Mouse (Mus musculus) layer of hippocampus, adult 8-10 months (tissue): ENCODE results near the gene Ptpn13. TPM values are rescaled to one million over a fixed set of nuclear protein-coding genes. Genes with fewer than 3 reads are reported as not detected.

Experiments
- DNase-seq, 2 experiments: peaks; one replicate each; pipeline ENCODE4 v3.0.0; 2022; ENCODE audit warnings: low spot score in 2 of 2
- total RNA-seq, 4 experiments: library from RNA; stranded (reverse); gene quantifications; 2 replicates each; pipeline ENCODE4 v1.2.4; 2022

Gene Ptpn13
- total RNA-seq, 4 experiments from 2014 or later: 11.7 to 14.1 (median 12.9) TPM

DNA sequence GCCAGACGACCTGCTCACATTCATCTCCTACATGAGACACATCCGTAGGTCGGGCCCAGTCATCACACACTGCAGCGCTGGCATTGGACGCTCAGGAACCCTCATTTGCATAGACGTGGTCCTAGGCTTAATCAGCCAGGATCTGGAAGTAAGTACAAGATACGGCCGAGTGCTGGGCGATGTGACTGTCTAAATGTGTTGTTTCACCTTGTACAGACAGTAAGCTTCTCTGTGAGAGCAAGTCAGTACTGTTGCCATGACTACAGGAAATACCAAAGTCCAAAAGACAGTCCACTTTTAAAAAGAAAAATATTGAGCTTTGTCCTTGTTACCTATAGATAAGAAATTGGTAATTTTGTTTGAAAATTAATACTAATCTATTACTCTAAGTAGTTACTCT is 168.6 kb downstream of the Ptpn13 start:
- no peak for DNase-seq

DNA sequence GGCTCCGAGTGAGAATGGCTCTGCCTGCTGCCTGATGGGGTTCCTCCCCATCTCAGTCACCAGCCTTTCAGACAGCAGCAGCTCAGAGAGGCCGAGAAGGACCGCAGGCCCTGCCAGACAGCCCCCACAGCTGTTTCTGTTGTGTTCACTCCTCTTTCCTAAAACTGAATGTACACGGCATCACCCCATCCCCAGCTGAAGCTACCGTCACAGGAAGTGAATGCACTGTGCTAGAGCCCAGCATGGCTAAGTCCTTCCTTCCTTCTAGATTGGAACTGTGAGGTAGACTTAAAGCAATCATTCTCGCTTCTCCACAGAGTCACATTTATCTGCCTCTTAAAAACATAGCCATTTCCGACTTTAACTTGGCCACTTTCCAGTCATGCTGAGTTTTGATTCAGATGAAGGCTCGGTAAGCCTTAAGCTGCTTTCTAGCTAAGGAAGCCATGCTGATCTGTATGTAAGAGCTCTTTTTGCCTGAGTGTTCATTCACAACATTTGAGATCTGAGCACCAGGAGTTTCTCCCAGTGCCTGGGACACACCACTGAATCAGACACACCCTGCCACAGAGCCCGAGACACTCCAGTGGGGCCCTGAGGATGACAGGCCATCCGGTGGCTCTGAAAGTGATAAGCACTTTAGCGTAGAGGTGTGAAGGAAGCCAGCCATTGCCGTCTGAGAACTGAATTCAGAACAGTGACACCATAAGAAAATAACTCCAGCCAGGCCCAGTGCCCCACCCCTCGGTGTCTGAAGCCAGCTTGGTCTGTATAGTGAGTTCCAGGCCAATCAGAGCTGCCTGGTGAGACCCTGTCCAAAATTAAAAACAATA is 170.6 kb downstream of the Ptpn13 start:
- DNase-seq: no peak

DNA sequence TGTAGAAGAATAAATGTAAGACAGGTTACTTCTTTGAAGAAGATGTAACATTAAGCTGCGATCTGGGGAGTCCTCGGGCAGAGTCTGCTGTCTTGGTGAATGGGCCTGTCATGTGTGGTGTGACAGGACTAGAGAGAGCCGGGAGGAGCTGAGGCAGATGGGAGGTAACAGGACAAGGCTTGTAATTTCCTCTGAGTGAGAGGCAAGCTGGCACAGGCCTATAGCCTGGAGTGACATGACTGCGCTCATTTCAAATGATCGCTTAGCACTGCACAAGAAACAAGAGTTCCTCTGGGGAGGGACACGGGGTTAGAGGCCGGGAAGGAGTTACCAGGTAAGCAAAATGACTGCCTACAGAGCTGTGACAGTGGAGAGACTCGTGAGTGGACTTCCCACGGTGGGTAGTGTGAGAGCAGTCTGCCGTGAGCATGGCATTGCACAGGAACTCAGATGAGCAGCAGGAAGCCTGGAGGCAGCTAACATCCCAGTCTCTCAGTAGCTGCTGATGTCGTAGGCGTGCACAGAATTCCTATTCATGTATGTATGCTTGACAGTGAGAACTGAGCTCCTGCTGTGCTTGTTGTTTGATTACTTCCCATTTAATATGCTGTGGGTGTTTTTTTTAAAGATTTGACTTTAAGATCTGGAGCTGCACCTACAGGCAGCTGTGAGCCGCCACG is 171.6 kb downstream of the Ptpn13 start:
- no peak for DNase-seq

DNA sequence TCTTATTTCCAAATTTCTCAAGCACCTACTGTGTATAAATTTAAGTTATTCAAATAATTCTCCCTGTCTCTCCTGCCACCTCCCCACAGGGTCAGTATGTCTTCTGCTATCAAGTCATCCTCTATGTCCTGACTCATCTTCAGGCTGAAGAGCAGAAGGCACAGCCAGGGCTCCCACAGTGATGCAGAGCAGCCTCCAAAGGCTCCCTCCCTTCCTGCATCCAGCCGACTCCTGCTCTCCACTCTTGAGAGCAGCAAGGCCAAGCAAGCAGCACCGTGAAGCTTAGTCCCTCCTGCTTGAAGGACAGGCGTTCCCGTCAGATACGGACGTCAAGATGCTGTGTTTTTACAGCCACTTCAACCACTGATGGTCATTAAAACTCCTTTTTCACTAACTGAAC is 172.6 kb downstream of the Ptpn13 start:
- DNase-seq: no peak

DNA sequence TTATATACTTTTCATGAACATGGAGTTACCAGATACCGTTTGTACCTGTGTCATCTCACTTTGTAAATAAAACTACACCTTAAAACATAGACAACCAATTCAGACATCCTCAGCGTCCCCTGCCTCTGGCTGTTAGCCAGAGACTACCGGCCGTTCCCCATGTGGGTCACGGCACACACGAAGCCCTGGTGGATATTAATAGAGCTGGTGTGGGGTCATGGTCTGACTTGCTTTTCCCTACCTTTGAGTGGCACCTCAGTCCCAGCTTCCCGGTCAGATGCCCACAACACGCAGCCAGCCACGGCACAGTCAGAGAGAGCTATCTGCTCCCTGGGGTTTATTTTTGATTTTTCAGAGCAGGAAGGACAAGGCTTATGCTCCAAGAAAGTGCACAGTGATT is 173.3 kb downstream of the Ptpn13 start:
- no peak for DNase-seq

DNA sequence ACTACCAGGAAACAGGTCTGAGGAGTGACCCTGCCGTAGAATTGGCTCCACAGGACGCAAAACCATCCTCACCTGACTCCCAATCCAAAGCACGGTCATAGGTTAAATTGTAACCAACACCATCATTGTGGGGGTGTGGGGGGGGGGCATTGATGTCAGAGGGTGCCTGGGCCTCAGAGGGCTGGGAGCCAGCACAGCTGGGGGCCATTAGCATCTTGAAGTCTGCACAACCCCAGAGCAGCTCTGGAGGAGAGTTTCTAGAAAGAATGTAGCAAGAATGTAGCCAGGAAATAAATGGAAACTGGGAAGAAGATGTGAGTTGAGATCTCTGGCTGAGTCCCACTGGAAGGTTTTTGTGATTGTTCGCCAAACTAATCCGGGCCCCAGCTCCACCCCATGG is 173.9 kb downstream of the Ptpn13 start:
- no peak for DNase-seq

DNA sequence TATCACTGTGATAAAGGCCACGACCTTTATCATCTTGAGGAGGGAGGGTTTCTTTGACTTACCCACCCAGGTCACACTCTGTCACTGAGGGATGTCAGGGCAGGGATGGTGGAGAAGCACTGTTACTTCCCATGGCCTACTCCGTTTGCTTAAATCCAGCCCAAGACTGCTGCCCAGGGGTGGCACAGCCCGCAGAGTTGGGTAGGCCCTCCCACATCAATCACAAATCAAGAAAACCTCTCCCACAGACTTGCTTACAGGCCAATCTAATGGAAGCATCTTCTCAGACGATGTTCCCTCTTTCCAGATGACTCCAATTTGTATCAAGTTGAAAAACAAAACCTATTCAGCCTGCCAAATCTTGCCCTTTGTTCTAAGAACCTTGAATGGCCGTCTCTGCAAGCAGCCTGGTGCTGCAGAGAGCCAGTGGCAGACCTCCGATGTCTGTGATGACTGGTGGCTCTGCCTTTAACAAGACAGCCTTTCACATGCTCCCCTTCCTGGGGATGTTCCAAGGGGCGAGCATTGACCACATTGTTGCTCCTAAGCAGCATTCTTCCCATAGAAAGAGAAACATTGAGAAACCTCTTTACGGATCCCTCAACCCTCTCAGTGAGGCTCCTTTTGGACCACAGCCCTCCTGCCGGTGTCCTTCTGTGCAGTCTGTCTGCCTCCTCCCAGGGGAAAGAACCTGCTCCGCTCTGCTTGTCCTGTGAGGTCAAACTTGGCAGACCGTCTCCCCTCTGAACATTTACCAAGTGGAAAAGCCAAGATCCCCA is 178.3 kb downstream of the Ptpn13 start:
- no peak for DNase-seq

DNA sequence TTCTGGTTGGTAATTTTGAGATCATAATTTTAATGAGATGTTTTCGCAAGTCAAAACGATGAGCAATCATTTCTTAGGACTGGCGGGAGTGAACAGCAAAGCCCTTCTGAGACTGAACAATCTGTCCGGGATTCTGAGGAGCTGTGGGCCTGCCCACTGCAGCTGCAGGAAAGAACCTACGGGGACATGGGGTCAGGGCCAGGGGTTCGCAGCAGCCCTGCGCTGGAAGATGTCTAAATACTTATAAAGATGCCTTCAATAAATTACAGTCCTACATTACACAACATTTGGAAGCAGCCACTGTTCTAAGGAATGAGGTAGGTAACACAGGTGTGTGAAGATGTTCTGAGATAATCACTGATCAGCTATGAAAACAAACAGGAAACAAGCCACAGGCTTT is 180.7 kb downstream of the Ptpn13 start:
- DNase-seq: no peak

DNA sequence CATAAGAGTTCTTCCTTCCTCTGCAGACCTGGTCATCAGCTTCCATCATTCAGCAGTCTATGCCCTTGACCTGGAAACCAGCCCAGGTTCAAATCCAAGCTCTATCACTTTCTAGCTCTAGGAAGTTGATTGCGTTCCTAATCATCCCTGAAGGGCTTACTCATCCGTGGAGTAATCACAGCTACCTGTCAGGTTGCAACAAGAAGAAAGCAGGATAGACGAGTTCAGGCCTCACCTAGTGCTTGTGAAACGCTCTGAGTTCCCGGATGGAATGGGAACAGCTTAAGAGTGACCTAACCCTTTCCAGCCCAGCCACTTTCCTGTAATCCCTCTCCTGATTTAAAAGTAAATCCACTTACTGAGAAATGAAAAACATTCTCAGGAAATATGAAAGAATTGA is 185.2 kb downstream of the Ptpn13 start:
- no peak for DNase-seq

DNA sequence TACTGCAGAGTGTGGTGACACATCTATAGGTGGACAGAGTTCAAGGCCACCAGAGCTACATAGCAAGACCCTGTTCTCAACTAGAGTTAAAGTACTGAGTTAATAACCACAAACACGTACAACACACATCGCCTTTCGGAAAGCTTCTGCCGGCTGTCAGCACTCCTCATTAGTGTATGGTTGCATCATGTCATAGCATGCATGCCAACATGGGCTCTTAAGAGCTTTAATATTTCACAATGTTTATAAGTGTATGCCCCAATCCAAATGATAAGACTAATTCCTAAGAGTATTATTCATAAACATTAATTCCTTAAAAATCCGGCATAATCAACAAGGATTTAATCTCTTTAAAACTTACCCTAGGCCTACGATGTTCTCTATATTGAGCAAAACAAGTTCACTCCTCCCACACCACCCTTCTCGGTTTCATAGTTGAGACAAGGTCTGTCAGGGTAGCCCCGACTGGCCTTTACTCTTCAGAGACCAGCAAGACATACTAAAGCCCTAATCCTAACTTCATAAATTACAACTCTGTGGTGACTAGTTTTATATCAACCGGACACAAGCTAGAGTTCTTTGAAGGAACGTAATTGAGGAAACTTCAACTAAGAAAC is 186.0 kb downstream of the Ptpn13 start:
- no peak for DNase-seq

DNA sequence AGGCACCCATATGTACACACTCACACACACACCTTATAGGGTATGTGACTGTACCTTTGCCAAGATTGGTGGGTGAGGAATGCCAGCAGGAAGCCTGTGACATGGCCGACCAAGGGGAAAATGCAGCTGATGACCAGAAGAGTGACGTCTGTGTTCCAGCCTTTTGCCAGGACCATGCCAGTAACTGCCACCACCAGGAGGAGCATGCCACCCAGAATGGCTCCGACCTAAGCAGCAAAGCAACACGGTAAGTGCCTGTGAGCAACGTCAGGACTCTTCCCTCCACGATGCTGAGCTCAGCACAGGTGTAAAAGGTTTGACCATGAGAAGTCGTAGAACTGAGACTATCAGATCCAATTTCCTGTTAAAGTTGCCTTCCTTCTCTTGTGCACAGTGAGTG is 187.3 kb downstream of the Ptpn13 start:
- no peak for DNase-seq

DNA sequence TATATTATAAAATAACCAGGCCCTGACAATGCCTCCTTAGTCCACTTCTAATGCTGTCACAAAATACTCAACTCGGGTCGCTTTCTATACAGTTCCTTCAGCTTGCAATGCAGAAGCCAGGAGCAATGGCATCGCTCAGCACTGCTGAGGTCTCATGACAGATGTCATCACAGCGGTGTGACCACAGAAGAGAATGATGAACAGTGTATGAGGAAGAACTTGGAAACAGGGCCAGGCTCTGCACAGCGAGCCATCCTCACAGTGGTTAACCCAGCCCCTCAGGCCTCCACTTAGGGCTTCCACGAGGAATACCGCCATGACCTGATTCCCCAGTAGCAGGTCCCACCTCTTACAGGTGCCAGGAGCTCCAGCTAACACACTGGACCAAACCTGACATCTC is 189.4 kb downstream of the Ptpn13 start:
- DNase-seq: no peak

DNA sequence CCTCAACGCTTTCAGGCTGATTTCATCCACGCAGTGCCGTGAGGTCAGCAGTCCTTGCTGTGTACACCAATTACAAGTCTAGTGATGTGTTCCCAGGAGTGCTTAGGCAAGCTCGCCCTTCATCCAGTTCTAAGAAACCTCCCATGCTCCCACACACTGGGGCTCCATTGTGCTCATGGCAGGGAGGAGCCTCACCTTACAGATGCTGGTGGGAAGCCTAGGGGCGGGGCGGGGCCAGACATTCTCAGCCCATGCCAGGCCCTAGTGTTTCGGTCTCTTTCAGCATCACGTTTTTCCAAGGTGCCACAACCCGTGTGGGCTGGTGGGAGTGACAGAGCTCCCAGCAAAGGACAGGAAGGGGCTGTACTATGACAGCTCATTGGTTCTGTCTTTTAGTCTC is 192.2 kb downstream of the Ptpn13 start:
- DNase-seq: no peak

DNA sequence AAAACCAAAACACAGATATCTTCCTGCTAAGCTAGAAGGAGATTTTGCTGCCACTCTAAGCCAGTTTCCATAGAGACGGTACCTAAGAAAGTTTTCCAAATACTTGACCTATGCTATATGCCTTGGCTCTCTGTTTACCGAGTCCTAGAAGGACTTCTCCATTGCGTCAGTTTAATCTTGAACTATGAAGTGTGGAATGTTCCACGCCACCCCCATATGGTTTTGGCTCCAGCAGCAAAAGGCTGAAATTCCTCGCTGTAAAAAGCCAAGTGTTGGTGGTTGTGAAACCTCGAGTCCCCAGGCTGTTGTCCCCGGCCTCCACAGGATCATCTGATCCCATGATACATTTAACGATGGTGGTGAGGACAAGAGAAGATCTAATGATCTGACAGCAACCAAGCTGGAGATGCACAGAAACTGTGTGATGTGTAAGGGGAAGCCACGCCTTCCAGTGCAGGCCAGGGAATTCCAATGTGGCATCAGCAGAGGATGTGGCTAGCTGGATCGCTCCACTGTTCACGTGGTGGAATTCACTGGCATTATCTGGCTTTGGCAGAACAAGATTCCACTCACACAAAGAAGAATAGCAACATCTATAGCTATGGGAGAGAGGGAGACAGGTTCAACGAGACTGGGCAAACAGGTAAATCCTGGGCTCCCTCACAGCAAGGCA is 195.4 kb downstream of the Ptpn13 start:
- DNase-seq: no peak

DNA sequence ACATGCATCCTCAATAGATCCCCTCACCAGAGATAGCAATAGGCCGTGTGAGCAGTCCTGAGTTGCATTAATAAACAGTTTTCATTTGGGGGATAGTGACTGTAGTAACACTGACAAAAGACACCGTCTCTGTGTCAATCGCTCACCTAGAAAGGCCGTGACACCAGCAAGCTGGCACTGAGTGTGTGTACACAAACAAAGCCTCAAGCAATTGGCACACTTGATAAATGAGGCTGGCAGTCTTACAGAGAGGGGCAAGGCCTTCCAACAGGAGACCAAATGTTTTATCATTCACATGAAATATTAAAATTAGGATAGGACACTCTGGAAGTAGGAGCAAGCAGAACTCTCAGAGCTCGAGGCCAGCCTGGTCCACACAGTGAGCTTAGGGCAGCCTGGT is 197.3 kb downstream of the Ptpn13 start:
- no peak for DNase-seq

DNA sequence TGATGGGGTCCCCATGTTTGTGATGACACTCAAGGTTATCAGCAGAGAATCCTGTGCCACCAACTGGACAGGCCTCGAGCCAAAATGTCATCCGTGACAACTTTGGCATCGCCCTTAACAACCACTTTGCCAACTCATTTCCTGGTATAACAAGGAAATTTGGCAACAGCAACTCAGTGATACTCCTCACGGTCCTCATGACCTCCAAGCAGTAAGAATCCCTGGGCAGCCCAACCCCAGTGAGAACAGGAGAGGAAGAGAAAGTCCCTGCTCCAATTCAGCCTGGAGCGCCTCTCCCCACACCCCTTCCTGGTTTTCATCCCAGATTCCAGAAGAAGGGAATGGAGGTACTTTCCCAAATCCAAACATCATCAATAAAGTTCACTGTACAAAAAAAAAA is 199.8 kb downstream of the Ptpn13 start:
- DNase-seq: no peak

DNA sequence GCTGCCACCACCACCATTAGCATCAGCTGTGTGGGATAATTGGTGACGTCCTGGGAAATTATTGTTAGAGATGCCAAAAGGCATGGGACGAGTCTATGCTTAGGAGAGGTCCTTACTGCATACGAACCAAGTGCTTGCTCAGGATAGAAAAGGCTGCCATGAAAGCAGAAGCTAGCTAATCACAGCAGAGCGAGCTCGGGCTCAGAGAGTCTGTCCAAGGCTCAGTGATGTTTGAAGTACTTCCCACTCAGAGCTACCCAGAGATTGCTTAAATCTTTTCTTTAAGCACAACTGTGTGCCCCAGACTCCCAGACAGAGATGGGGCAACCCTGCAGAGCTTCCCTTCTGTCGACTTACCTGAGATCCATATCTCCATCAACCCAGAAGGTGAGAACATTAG is 203.5 kb downstream of the Ptpn13 start:
- DNase-seq: no peak

DNA sequence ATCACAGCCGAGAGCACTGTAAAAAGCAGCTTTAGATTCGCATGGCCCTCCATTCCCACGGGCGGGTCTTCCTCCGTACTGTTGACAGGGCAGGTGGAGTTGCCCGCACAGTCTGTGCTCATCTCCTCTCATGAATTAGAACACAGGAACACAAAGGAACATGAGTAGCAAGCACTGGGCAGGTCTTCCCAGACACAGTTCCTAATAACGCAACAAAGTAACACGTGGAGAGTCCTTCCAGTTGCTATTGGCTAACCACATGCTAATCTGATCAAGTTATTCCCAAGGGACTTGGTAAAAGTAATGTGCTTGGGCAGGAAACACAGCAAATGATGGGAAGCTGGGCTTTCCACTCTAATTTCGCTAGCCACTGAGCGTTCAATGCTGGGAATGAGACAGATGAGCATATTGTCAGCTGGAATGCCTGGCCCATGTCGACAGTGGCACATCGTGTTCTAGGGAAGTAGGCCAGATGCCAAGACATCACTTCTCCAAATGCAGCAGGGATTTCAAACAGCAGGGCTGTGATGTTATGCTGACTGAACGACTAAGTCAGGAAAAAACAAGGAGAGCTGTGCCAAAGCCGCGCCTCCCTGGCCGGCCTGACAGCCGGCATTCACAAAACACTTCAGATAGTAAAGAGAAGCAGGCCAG is 204.2 kb downstream of the Ptpn13 start, which contains the start of gene Slc10a6:
TSS of gene Slc10a6 (minus strand) at position 293 of the 654 bp plus-strand sequence.
- peak; percentile 54 to 70 for DNase-seq

DNA sequence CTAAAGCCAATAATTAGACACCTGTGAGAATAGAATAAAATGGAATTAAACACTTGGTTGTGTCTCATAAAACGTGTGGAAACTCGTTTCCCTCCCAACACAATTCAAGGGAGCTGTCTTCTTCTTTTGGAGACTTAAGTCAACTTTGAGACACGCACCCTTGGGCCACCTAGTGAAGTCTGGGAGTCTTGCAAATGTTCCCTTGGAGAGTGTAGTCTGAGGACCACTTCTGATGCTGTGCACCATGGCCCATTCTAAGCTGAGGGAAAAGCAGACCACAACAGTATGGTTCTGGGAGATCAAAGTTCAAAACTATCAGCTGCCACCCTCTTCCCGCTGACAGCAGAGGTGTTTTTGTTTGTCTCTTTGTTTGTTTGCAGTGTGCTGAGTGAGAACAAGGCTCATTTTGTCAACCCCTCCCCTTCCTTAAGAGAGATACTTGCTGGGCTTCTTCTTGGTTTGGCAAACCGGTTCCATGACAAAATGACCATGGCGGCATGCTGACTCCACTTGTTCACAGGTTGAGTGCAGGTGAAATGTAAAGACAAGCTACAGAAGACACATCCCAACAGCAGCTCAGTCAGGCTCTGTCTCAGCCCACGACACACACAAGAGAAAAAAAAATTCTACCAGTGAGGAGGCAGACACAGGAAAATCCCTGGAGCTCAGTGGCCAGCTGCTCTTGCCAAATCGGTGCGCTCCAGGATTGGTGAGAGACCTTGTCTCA is 205.0 kb downstream of the Ptpn13 start:
- DNase-seq: no peak

DNA sequence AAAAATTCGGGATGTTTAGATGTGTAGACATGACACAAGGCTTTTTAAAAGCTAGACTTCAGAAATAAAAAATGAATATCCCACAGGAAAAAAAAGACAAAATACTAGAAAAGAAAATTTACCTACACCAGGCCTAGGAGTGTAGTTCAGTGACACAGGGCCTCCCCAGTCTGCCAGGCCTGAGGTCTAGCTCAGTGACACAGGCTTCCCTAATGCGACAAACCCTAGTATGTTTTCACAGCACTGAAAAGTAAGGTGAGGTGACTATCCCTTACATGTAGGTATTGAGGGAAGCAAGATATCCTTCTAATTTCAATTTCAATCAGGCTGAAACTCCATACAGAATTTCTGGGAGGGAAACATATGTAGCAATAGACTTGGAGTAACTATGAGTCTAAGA is 212.2 kb downstream of the Ptpn13 start:
- DNase-seq: no peak
